Mouse (Mus musculus): ENCODE results near the gene Tead1. TPM values are rescaled to one million over a fixed set of nuclear protein-coding genes. Genes with fewer than 3 reads are reported as not detected.

Tead1 gene
- total RNA-seq (2015; ENCODE audit: low replicate concordance) (not detected in 2 replicates), total RNA-seq (2017; ENCODE audit: low replicate concordance) (0.14 TPM in 1 of 2 replicates, not detected in the other)

DNA sequence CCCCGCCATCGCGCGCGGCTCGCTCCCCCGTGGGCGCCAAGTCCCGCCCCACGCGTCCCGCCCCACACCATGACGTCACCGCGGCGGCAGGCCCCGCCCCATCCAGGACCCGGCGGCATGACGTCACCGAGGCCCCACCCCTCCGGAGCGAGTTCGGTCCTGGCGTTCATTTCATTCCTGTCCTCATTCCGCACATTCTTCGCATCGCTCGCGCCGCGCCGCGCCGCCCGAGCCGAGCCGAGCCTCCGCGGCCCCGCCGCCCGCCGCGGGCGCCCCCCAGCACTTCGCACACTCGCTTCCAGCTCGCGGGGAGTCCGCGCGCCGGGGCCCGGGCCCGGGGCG is at the start of gene Tead1:
Tead1 (plus strand) TSS at position 148 of the 342 bp plus-strand sequence.
- ATAC-seq (replicated peaks; ENCODE audit: low FRiP score, poor library complexity, severe bottlenecking), result no peak

- ATAC-seq (replicated peaks; ENCODE audit: low FRiP score, poor library complexity, severe bottlenecking), result no peak
These were observed 44.5 kb upstream of the Tead1 start for GRCm38 (mm10) chr7:112634505-112635213.

GRCm38 (mm10) chr7:112635936-112636335 is 43.2 kb upstream of the Tead1 start:
- no peak for ATAC-seq (replicated peaks; ENCODE audit: low FRiP score, poor library complexity, severe bottlenecking)

DNA sequence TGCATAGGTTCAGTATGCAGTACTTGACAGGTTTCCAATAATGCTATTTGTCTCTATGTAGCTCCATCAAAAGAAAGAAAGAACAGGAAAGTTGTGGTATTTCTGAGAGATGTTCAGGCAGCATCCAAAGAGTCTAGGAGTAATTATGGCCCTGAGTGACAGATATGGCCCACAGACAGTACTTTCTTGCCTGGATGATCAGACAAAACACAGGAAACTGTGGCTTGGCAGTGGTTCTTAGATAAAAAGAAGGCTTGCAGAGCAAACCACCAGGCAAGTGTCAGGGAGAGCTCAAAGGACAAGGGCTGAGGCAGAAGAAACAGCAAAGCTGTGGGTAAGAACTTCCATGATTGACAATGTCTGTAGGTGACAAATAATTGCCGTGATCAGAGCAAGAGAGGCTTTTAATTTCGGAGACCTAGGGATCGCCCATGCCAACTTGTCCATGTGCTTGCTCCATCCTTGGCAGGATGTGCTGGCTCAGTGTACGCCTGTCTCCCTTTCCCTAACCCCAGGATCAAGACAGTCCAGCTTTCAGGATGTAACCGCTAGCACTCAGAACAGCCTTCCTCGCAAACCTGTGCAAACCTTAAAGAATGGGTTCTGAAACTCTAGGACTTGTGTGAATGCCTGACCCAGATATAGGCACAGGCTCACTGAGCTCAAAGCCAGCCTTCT is 35.1 kb upstream of the Tead1 start:
- no peak for ATAC-seq (replicated peaks; ENCODE audit: low FRiP score, poor library complexity, severe bottlenecking)

- ATAC-seq (replicated peaks; ENCODE audit: low FRiP score, poor library complexity, severe bottlenecking), result no peak
These were observed 34.4 kb upstream of the Tead1 start for GRCm38 (mm10) chr7:112644701-112645100.

- no peak for ATAC-seq (replicated peaks; ENCODE audit: low FRiP score, poor library complexity, severe bottlenecking)
These were observed 33.4 kb upstream of the Tead1 start for GRCm38 (mm10) chr7:112645724-112646123.

- no peak for ATAC-seq (replicated peaks; ENCODE audit: low FRiP score, poor library complexity, severe bottlenecking)
These were observed 31.7 kb upstream of the Tead1 start for GRCm38 (mm10) chr7:112647417-112647816.

- ATAC-seq (replicated peaks; ENCODE audit: low FRiP score, poor library complexity, severe bottlenecking), result no peak
These were observed 22.9 kb upstream of the Tead1 start for GRCm38 (mm10) chr7:112656141-112656662.

GRCm38 (mm10) chr7:112658939-112659338 is 20.2 kb upstream of the Tead1 start:
- no peak for ATAC-seq (replicated peaks; ENCODE audit: low FRiP score, poor library complexity, severe bottlenecking)

GRCm38 (mm10) chr7:112659816-112660215 is 19.3 kb upstream of the Tead1 start:
- ATAC-seq (replicated peaks; ENCODE audit: low FRiP score, poor library complexity, severe bottlenecking), result no peak

- no peak for ATAC-seq (replicated peaks; ENCODE audit: low FRiP score, poor library complexity, severe bottlenecking)
These were observed 18.8 kb upstream of the Tead1 start for GRCm38 (mm10) chr7:112660325-112660724.

DNA sequence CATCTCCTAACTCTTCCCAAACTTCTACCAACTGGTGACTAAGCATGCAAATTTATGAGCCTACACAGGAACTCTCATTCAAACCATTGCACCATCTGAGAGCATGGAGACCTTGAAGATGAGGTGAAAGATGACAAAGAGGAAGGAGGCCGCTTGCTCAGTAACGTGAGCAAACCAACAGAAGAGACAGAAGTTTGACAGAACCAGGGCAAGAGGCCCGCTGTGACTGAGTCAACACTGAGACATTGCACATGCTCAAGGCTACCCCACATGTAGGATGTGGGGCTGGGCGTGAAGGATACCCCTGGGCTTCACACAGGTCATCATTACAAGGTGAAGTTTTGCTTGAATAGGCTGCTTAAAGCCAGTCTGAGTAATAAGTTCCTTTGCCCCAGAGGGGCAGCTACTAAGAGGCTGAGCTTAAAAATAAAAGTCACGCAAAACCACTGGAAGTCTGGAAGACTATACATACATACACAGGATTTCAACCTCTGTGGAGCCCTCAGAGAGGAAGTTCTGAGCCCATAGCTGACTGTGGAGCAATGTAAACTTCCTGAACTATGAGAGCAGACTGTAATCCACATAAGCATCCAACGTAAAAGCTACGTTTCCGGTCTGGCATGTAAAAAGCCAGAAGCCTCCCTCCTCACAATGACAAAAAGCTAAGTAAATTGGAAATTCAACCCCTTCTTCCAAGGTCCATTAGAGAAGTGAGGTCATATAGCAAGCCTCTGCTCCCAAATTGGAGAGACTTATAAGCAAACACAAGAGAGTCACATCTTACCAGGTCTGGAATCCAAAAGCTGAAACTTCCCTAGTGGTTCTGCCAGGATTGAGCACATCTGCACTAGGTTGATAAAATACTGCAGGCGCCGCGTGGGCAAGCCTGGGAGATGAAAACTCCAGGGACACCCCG is 16.5 kb upstream of the Tead1 start:
- no peak for ATAC-seq (replicated peaks; ENCODE audit: low FRiP score, poor library complexity, severe bottlenecking)

GRCm38 (mm10) chr7:112663314-112663966 is 15.7 kb upstream of the Tead1 start:
- ATAC-seq (replicated peaks; ENCODE audit: low FRiP score, poor library complexity, severe bottlenecking), result no peak

GRCm38 (mm10) chr7:112669993-112670392 is 9.1 kb upstream of the Tead1 start:
- ATAC-seq (replicated peaks; ENCODE audit: low FRiP score, poor library complexity, severe bottlenecking), result no peak

GRCm38 (mm10) chr7:112678418-112679170 is 524 bp upstream of the Tead1 start:
- ATAC-seq (replicated peaks; ENCODE audit: low FRiP score, poor library complexity, severe bottlenecking), result no peak

DNA sequence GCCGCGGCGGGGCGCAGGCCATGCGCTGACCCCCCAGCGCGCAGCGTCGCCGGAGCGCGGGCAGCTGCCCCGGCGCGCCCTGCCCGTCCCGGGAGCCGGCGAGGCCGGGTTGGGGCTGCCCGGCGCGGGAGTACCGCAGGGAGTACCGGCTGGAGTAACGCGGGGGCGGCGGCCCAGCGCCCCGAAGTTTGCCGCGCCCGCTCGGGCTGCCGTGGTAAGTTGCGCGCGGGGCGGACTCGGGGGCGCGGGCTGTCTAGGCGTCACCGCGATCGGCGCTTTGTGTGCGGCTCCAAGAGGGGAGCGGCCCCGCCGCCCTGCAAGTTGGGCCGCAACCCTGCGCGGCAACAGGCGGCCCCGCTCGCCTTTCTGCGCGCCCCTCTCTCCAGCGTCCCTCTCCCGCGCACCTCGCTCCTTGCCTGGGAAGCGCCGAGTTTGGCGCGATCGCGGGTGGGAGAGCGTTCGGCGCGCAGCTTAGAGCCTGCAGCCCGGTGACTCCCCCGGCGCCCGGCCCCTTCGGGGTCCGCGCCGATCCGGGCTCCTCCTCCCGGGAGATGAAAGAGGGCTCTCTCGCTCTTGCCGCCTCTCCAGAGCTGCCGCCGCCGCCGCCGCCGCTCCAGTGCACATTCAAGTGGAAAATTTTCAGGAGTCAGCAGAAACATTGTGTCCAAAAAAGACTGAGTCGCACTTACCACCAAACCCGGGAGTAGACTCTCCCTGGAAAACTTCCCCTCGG is 561 bp downstream of the Tead1 start:
- ATAC-seq (replicated peaks; ENCODE audit: low FRiP score, poor library complexity, severe bottlenecking), result no peak

DNA sequence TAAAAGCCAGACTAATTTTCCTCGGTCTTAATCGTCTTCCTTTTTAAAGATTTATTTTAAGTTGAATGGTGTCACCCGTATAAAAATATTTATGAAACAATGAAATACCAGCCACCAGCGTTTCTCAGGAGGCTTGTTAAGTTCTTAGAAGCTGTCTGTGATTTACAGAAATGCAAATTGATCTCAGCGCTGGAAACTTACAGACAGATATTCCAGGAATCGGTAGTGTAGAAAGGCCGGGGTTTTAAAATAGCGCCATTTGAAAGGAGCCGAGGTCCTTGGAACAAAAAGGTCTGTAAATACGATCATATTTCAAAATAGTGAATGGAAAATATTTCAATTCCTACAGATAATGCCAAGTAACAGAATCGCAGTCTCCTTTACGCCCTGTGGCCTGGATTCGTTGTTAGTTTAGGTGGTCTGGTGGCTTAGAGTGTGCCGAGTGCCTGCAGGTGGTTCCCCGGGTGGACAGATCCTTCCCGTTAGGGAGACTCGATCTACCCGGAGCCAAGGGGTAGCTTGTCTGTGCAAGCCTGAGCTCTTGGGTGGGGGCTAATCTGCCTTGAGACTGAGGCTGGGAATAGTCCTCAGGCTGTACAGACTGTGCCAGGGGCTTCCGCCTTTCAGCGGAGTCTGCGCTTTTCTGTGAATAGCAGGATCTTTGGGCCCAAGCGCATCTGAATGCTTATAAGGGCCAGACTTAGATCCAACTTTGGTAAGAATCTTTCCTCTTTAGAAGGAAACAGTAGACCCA is 1.6 kb downstream of the Tead1 start:
- no peak for ATAC-seq (replicated peaks; ENCODE audit: low FRiP score, poor library complexity, severe bottlenecking)
